Mouse (Mus musculus): ENCODE results near the gene Amer2. TPM values are rescaled to one million over a fixed set of nuclear protein-coding genes. Genes with fewer than 3 reads are reported as not detected.

Amer2 gene
- polyA plus RNA-seq, 1 experiment from 2014 or later: 1.5 TPM

GRCm38 (mm10) chr14:60385079-60385643 is 12.1 kb downstream of the Amer2 start:
- no peak for TF ChIP-seq CTCF (IDR thresholded peaks at IDR 0.05; ENCODE audit: low read depth)
- DNase-seq (ENCODE audit: low spot score) (no peak), ATAC-seq (replicated peaks; ENCODE audit: low FRiP score, low read depth) (no peak)
- 46% methylated on average over 6 of the region's 6 CpGs for WGBS
- Histone ChIP-seq H3K9me3 (replicated peaks; ENCODE audit: low read length) (no peaks in the 10 kb centered on the region), H3K36me3 (ENCODE audit: insufficient read depth, low read length) (no peaks in the 10 kb centered on the region), H3K4me1 (replicated peaks; ENCODE audit: insufficient read depth, low read length) (no peaks in the 10 kb centered on the region), H3K27me3 (ENCODE audit: insufficient read depth, low read length) (no peaks in the 10 kb centered on the region), H3K9ac (ENCODE audit: low read depth, low read length) (no peak overlapping the region), H3K4me2 (ENCODE audit: low read length) (no peak overlapping the region), H3K27ac (no peak overlapping the region), H3K4me3 (replicated peaks; ENCODE audit: low read depth, low read length) (no peak overlapping the region)

GRCm38 (mm10) chr14:60386591-60387501 is 13.8 kb downstream of the Amer2 start:
- H3K9me3 ChIP-seq (replicated peaks; ENCODE audit: low read length): no peaks in the 10 kb centered on the region
- H3K27me3 ChIP-seq (ENCODE audit: insufficient read depth, low read length): no peaks in the 10 kb centered on the region
- DNase-seq (ENCODE audit: low spot score) (no peak), ATAC-seq (replicated peaks; ENCODE audit: low FRiP score, low read depth) (no peak)
- no peak for TF ChIP-seq CTCF (IDR thresholded peaks at IDR 0.05; ENCODE audit: low read depth)
- WGBS: 68% methylated on average over 6 of the region's 6 CpGs
- no peak overlapping the region for H3K4me2 ChIP-seq (ENCODE audit: low read length)
- no peak overlapping the region for H3K9ac ChIP-seq (ENCODE audit: low read depth, low read length)
- no peaks in the 10 kb centered on the region for H3K36me3 ChIP-seq (ENCODE audit: insufficient read depth, low read length)
- H3K4me3 ChIP-seq (replicated peaks; ENCODE audit: low read depth, low read length): no peak overlapping the region
- H3K27ac ChIP-seq: no peak overlapping the region
- no peaks in the 10 kb centered on the region for H3K4me1 ChIP-seq (replicated peaks; ENCODE audit: insufficient read depth, low read length)

GRCm38 (mm10) chr14:60388332-60388731 is 15.3 kb downstream of the Amer2 start:
- Histone ChIP-seq H3K27ac (no peak overlapping the region), H3K9me3 (replicated peaks; ENCODE audit: low read length) (no peaks in the 10 kb centered on the region), H3K9ac (ENCODE audit: low read depth, low read length) (no peak overlapping the region), H3K4me3 (replicated peaks; ENCODE audit: low read depth, low read length) (no peak overlapping the region), H3K27me3 (ENCODE audit: insufficient read depth, low read length) (no peaks in the 10 kb centered on the region), H3K4me2 (ENCODE audit: low read length) (no peak overlapping the region), H3K36me3 (ENCODE audit: insufficient read depth, low read length) (no peaks in the 10 kb centered on the region), H3K4me1 (replicated peaks; ENCODE audit: insufficient read depth, low read length) (no peaks in the 10 kb centered on the region)
- TF ChIP-seq CTCF (IDR thresholded peaks at IDR 0.05; ENCODE audit: low read depth): no peak
- ATAC-seq (replicated peaks; ENCODE audit: low FRiP score, low read depth) (no peak), DNase-seq (ENCODE audit: low spot score) (no peak)
- WGBS: 91% methylated on average over 2 of the region's 2 CpGs

- WGBS: 86% methylated on average over 2 of the region's 2 CpGs
- no peak overlapping the region for H3K4me2 ChIP-seq (ENCODE audit: low read length)
- H3K9me3 ChIP-seq (replicated peaks; ENCODE audit: low read length): no peaks in the 10 kb centered on the region
- H3K9ac ChIP-seq (ENCODE audit: low read depth, low read length): no peak overlapping the region
- H3K4me1 ChIP-seq (replicated peaks; ENCODE audit: insufficient read depth, low read length): no peaks in the 10 kb centered on the region
- H3K27ac ChIP-seq: no peak overlapping the region
- H3K36me3 ChIP-seq (ENCODE audit: insufficient read depth, low read length): no peaks in the 10 kb centered on the region
- H3K27me3 ChIP-seq (ENCODE audit: insufficient read depth, low read length): no peaks in the 10 kb centered on the region
- no peak for ATAC-seq (replicated peaks; ENCODE audit: low FRiP score, low read depth)
- no peak overlapping the region for H3K4me3 ChIP-seq (replicated peaks; ENCODE audit: low read depth, low read length)
- DNase-seq (ENCODE audit: low spot score): no peak
- no peak for TF ChIP-seq CTCF (IDR thresholded peaks at IDR 0.05; ENCODE audit: low read depth)
Observed at GRCm38 (mm10) chr14:60392202-60392601, 19.1 kb downstream of the Amer2 start.

- Histone ChIP-seq H3K4me3 (replicated peaks; ENCODE audit: low read depth, low read length) (no peak overlapping the region), H3K9ac (ENCODE audit: low read depth, low read length) (no peak overlapping the region)
Observed at GRCm38 (mm10) chr14:60397321-60397720, 24.3 kb downstream of the Amer2 start.

GRCm38 (mm10) chr14:60398861-60399260 is 25.8 kb downstream of the Amer2 start:
- TF ChIP-seq CTCF (IDR thresholded peaks at IDR 0.05; ENCODE audit: low read depth): no peak
- no peaks in the 10 kb centered on the region for H3K27me3 ChIP-seq (ENCODE audit: insufficient read depth, low read length)
- H3K9me3 ChIP-seq (replicated peaks; ENCODE audit: low read length): no peaks in the 10 kb centered on the region
- H3K36me3 ChIP-seq (ENCODE audit: insufficient read depth, low read length): no peaks in the 10 kb centered on the region
- DNase-seq (ENCODE audit: low spot score): no peak
- H3K4me1 ChIP-seq (replicated peaks; ENCODE audit: insufficient read depth, low read length): no peaks in the 10 kb centered on the region
- no peak overlapping the region for H3K4me2 ChIP-seq (ENCODE audit: low read length)
- ATAC-seq (replicated peaks; ENCODE audit: low FRiP score, low read depth): no peak
- WGBS: 20% methylated on average over 7 of the region's 7 CpGs
- H3K9ac ChIP-seq (ENCODE audit: low read depth, low read length): no peak overlapping the region
- H3K27ac ChIP-seq: no peak overlapping the region
- H3K4me3 ChIP-seq (replicated peaks; ENCODE audit: low read depth, low read length): no peak overlapping the region

More at GRCm38 (mm10) chr14:60397321-60397720, 24.3 kb downstream of the Amer2 start:
- H3K4me2 ChIP-seq (ENCODE audit: low read length): no peak overlapping the region
- no peaks in the 10 kb centered on the region for H3K36me3 ChIP-seq (ENCODE audit: insufficient read depth, low read length)
- 74% methylated on average over 4 of the region's 4 CpGs for WGBS
- ATAC-seq (replicated peaks; ENCODE audit: low FRiP score, low read depth): no peak
- H3K27me3 ChIP-seq (ENCODE audit: insufficient read depth, low read length): no peaks in the 10 kb centered on the region
- no peak for DNase-seq (ENCODE audit: low spot score)
- no peaks in the 10 kb centered on the region for H3K9me3 ChIP-seq (replicated peaks; ENCODE audit: low read length)
- no peak overlapping the region for H3K27ac ChIP-seq
- no peaks in the 10 kb centered on the region for H3K4me1 ChIP-seq (replicated peaks; ENCODE audit: insufficient read depth, low read length)
- TF ChIP-seq CTCF (IDR thresholded peaks at IDR 0.05; ENCODE audit: low read depth): no peak
